Mouse (Mus musculus) cerebellum, adult 9-10 months (tissue): ENCODE data around the gene 1700021F05Rik.
A peak's percentile ranks its signal among the peaks of the same experiment; 100 is the strongest.

Experiments used
- DNase-seq: peaks from one replicate; pipeline ENCODE4 v3.0.0; 2022

The 1700021F05Rik gene

DNA sequence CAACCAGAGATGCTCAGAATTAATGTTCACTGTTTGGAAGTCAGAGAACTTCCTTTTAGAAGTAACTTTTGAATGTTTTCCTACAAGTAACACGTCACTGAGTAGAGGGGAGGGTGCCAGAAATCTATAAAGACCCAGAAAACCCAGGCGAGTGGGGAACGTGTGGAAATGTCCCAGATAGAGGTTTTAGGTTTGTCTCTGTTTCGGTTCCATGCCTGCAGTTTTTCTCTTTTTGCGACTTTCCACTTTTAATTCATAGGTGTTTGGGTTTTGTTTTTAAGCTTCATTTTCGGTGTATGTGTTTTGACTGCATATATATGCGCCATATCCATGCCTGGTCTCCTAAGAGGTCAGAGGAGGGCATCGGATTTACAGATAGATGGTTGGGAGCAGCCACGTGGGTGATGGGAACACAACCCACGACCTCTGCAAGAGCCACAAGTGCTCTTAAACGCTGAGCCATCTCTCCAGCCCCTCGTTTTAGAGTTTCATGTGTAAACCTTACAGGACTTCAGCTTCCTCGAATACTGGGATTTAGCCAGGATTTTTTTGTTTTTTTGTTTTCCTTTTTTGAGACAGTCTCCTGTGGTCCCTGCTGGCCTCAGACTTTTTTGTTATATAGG lies 60.5 kb downstream of the 1700021F05Rik start:
- no peak for DNase-seq

GRCm38 (mm10) chr10:43479436-43480157 lies 61.2 kb downstream of the 1700021F05Rik start:
- peak; percentile 64 for DNase-seq

GRCm38 (mm10) chr10:43478751-43479435 lies 61.9 kb downstream of the 1700021F05Rik start, which contains the start of gene Bend3:
Gene Bend3, plus strand, starts transcription at chr10:43478831.
- DNase-seq: peak; percentile 52

GRCm38 (mm10) chr10:43477865-43478681 lies 62.7 kb downstream of the 1700021F05Rik start:
- DNase-seq: peak; percentile 25

DNA sequence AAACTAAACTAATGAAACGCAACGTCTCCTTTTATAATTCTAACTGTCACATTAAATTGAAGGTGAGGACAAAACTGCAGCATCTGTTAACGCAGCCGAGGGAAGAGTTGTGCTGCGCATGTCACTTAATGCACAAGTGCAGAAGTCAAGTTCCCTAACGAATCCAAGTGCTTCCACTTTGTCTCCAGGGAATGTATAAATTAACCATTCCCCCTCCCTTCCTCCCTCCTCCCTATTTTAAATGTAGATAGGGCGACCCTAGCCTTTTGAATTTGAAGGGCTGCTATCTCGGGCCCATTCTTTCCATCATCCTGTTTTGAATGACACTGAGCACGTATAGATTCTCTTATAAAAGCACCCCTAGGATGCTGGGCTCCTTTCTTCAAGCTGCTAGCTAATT lies 63.3 kb downstream of the 1700021F05Rik start:
- no peak for DNase-seq

DNA sequence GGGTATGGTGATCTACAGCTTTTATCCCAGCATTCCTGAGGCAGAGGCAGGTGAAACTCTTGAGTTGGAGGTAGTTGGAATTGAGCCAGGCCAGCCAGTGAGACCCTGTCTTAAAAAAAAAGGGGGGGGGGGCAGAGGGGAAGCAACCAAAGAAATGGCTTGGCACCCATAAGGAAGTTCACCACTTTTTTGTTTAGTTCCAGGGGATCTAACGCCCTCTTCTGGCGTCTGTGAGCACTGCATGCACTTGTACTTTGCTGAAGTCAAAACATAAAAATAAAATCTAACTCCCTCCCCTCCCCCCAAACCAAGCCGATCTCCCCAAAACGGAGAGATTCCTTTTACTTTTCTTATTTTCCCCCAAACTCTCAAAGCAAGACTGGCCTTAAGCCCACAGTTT lies 65.4 kb downstream of the 1700021F05Rik start:
- DNase-seq: no peak
